Mouse (Mus musculus): ENCODE measurements around the gene Twnk. TPM values are rescaled to one million over a fixed set of nuclear protein-coding genes. Genes with fewer than 3 reads are reported as not detected.

Twnk gene
- polyA plus RNA-seq, 1 experiment from 2014 or later = 13.2 TPM

GRCm38 (mm10) chr19:45044389-45044927, 39.0 kb downstream of the Twnk start:
- DNase-seq (no peak), ATAC-seq (ENCODE audit: low read depth) (no peak)
- peaks cover 76% of the 10 kb centered on the region for H3K27me3 ChIP-seq
- no peak overlapping the region for H3K4me3 ChIP-seq (replicated peaks)
- no peak overlapping the region for H3K4me2 ChIP-seq
- H3K36me3 ChIP-seq = no peaks in the 10 kb centered on the region
- no peak overlapping the region for H3K9ac ChIP-seq
- peaks cover 30% of the 10 kb centered on the region for H3K4me1 ChIP-seq (replicated peaks)
- H3K9me3 ChIP-seq (replicated peaks) = no peaks in the 10 kb centered on the region
- H3K27ac ChIP-seq = no peak overlapping the region
- WGBS (ENCODE audit: insufficient replicate concordance) = 56% methylated on average over 11 of the region's 11 CpGs

DNA sequence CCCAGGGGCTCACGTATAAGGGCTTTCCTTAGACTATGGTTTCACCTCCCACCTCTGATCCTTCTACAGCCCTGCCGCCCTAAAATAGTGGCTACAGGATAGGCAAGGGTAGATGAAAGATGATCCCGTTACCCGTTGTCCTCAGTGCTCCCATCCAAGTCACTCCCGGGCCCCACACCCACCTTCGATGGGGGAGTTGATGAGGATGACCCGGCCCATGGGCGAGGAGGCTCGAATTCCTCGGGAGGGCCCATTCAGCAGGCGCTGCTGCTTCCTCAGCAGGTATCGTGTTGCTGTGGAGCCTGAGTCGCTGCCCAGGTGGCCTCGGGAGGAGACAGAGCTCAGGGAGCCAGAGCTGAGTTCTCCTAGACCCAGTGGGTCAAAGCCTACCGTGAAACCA, 39.8 kb downstream of the Twnk start:
- Histone ChIP-seq H3K9ac (no peak overlapping the region), H3K4me3 (replicated peaks) (no peak overlapping the region), H3K27ac (no peak overlapping the region), H3K4me2 (no peak overlapping the region), H3K9me3 (replicated peaks) (no peaks in the 10 kb centered on the region), H3K36me3 (no peaks in the 10 kb centered on the region), H3K4me1 (replicated peaks) (peaks cover 30% of the 10 kb centered on the region), H3K27me3 (peaks cover 72% of the 10 kb centered on the region)
- whole genome bisulfite sequencing (ENCODE audit: insufficient replicate concordance) = 36% methylated on average over 15 of the region's 15 CpGs
- ATAC-seq (ENCODE audit: low read depth) = no peak
- DNase-seq = no peak

DNA sequence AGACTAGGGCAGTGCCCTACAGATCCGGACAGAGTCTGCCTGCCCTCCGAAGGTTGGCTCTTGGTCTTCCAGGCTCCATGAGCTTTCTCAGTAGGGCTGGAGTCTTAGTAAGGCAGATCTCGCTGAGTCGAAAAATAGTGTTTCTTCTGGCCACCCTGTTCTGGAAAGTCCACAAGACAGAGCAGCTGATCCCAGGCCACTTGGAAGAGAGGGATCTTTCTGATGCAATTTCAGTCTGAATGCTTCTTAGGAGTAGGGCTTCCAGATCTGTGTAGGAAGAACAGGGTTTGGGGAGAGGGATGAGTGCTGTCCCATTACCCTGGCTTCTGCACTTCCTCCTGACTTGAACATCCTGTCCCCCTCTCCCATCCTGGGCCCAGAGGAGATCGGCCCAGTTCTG, 40.2 kb downstream of the Twnk start, which contains the start of gene Pdzd7:
Gene Pdzd7 (minus strand): TSS at position 67 of the 400 bp plus-strand sequence.
- peaks cover 68% of the 10 kb centered on the region for H3K27me3 ChIP-seq
- WGBS (ENCODE audit: insufficient replicate concordance) = 52% methylated on average over 5 of the region's 5 CpGs
- peaks cover 30% of the 10 kb centered on the region for H3K4me1 ChIP-seq (replicated peaks)
- no peak for DNase-seq
- H3K4me2 ChIP-seq = peak within 1 kb of the TSS; percentile 76
- peak within 1 kb of the TSS; percentile 68 for H3K9ac ChIP-seq
- no peak for ATAC-seq (ENCODE audit: low read depth)
- H3K4me3 ChIP-seq (replicated peaks) = peak within 1 kb of the TSS; percentile 60
- H3K27ac ChIP-seq = no peak within 1 kb of the TSS
- H3K36me3 ChIP-seq = no peaks in the 10 kb centered on the region
- H3K9me3 ChIP-seq (replicated peaks) = no peaks in the 10 kb centered on the region

DNA sequence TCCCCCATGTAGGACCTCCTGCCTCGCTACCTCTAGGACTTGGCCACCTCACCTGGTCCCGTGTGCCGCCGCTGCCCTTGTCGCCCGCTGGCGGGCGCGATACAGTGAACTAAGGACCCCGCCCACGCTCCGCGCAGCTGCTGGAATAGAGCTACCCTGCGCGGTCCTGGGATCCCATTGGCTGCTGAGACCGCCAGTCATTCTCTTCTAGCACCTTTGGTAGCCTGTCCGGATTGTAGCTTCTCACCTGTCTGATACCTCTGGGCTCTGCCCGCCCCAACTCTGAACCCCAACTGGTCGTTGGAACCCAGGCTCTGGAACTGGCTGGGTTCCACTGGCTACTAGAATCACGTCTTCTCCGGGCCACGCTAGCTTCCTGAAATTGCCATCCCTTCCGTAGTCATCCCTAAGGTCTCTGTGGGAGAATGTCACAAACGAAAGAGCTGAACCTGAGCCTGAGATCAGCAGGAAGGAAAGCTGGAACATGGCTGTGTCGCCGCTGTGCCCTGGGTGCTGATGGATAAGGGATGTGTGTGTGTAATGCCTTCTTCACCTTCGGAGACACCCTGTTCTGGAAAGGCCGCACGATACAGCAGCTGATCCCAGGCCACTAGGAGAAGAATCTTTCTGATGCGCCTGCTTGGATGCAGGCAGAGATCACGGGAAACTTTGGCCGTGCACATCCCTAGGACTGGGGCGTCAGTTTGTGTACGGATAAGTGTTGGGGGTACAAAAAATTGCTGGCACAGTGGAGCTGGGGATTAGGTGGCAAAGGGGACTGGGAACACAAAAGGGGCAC, 41.3 kb downstream of the Twnk start:
- DNase-seq (peak; percentile 30), ATAC-seq (ENCODE audit: low read depth) (peak; percentile 54)
- Histone ChIP-seq H3K36me3 (no peaks in the 10 kb centered on the region), H3K4me3 (replicated peaks) (peak overlapping the region; percentile 60), H3K9ac (peak overlapping the region; percentile 68), H3K27ac (no peak overlapping the region), H3K4me2 (peak overlapping the region; percentile 76), H3K27me3 (peaks cover 60% of the 10 kb centered on the region), H3K4me1 (replicated peaks) (peaks cover 30% of the 10 kb centered on the region), H3K9me3 (replicated peaks) (no peaks in the 10 kb centered on the region)
- 3% methylated on average over 34 of the region's 34 CpGs for WGBS (ENCODE audit: insufficient replicate concordance)

DNA sequence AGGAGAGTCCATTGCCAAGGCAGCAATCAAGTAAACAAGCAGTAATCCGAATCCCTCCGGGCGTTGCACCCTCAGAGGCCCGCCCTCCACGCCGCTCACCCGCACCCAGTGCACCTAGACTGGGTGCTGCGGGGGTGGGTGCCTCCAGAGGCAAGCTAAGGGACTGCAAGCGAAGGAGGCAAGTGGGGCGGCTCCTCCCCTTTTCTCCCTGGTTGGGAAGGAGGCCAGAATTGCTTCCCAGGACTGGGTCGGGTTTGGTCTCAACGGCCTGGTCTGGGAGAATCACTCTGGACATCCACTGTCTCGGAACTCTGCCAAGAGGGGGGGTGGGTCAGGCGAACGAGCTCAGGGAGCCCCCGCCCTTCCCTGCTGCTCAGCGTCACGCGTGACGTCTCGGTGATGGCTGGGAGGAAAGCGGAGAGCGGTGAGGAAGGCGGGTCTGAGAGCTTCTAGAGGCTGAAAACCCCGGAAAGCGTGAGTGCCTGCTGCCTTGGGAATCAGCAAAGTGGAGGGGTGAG, 42.0 kb downstream of the Twnk start, which contains the start of gene Sfxn3:
Gene Sfxn3 (plus strand): TSS at position 87 of the 518 bp plus-strand sequence.
- Histone ChIP-seq H3K9ac (peak within 1 kb of the TSS; percentile 68), H3K4me1 (replicated peaks) (peaks cover 30% of the 10 kb centered on the region), H3K27me3 (peaks cover 53% of the 10 kb centered on the region), H3K4me3 (replicated peaks) (peak within 1 kb of the TSS; percentile 60), H3K36me3 (no peaks in the 10 kb centered on the region), H3K27ac (peak within 1 kb of the TSS; percentile 66), H3K4me2 (peak within 1 kb of the TSS; percentile 76), H3K9me3 (replicated peaks) (no peaks in the 10 kb centered on the region)
- ATAC-seq (ENCODE audit: low read depth) (peak; percentile 87), DNase-seq (peak; percentile 66)
- WGBS (ENCODE audit: insufficient replicate concordance) = under 1% methylated on average over 26 of the region's 26 CpGs

DNA sequence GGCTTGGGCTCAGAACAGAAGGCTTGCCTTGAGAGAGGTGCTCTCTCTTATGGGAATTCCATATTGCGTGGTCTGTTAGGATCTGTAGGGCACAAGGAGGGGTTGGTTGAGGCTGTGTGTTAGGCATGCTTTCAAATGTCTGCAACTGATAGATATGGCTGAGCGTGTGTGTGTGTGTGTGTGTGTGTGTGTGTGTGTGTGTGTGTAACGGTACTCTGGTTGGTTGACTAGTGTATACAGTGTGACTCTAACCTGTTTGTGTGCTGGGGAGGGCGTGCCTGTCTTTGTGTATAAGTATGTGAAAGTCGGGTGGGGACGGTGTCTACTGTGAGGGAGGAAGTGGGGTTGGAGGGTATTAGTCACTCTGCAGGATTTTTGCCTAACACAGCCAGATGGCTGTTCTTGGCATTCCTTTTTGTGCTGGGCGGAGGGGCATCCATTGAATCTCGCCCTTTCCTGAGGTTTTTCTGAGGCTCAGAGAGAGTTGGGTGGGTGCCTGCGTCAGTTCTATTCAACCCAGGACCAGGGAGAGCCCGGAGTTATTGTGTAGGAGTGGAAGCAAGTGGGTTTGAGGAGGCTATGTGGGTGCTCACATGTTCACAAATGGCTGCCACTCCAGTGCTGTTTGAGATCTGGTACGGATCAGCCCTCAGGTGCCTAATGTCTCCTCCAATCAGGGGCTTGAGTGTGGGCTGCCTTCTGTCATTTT, 42.6 kb downstream of the Twnk start:
- H3K4me1 ChIP-seq (replicated peaks) = peaks cover 30% of the 10 kb centered on the region
- peak overlapping the region; percentile 68 for H3K9ac ChIP-seq
- H3K36me3 ChIP-seq = no peaks in the 10 kb centered on the region
- H3K4me2 ChIP-seq = peak overlapping the region; percentile 76
- H3K4me3 ChIP-seq (replicated peaks) = peak overlapping the region; percentile 60
- H3K9me3 ChIP-seq (replicated peaks) = no peaks in the 10 kb centered on the region
- H3K27me3 ChIP-seq = peaks cover 47% of the 10 kb centered on the region
- DNase-seq (no peak), ATAC-seq (ENCODE audit: low read depth) (peak; percentile 70)
- 25% methylated on average over 11 of the region's 11 CpGs for WGBS (ENCODE audit: insufficient replicate concordance)
- peak overlapping the region; percentile 66 for H3K27ac ChIP-seq

- Histone ChIP-seq H3K9ac (0 out of 2 replicates have a peak overlapping the region, but pooled peaks have one; percentile 68), H3K36me3 (no peaks in the 10 kb centered on the region), H3K4me2 (peak overlapping the region; percentile 76), H3K27ac (peak overlapping the region; percentile 66; the same call in 1 of the 2 replicates), H3K27me3 (peaks cover 40% of the 10 kb centered on the region), H3K4me1 (replicated peaks) (peaks cover 30% of the 10 kb centered on the region), H3K4me3 (replicated peaks) (peak overlapping the region; percentile 60), H3K9me3 (replicated peaks) (no peaks in the 10 kb centered on the region)
- 70% methylated on average over 12 of the region's 12 CpGs for WGBS (ENCODE audit: insufficient replicate concordance)
- DNase-seq (no peak), ATAC-seq (ENCODE audit: low read depth) (no peak)
Measured at GRCm38 (mm10) chr19:45048644-45049365, 43.3 kb downstream of the Twnk start.

- no peak overlapping the region for H3K9ac ChIP-seq
Measured at GRCm38 (mm10) chr19:45049523-45049922, 44.1 kb downstream of the Twnk start.

DNA sequence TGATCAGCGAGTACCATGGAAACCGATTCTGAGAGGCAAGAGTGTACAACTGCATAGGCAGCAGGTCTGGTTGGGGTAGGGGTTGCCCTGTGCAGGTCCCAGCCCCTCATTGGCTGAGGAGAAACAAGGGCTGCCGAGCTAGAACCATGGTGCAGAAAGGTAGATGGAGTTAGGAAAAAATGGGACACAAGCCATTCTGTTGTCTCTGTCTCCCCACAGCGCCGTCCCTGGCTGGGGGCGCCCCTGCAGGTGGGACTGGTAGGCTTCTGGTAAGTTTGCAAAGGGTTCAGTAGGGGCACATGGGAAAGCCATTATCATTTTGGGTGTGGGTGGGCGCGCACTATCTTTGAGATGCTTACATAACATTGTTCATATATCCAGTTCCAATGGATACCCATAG, 48.0 kb downstream of the Twnk start:
- DNase-seq (no peak), ATAC-seq (ENCODE audit: low read depth) (no peak)
- Histone ChIP-seq H3K36me3 (no peaks in the 10 kb centered on the region), H3K9me3 (replicated peaks) (no peaks in the 10 kb centered on the region), H3K27me3 (0 out of 2 replicates have a peak, but pooled peaks cover 5% of the 10 kb centered on the region), H3K9ac (no peak overlapping the region), H3K4me1 (replicated peaks) (peaks cover 35% of the 10 kb centered on the region), H3K4me2 (no peak overlapping the region), H3K4me3 (replicated peaks) (no peak overlapping the region), H3K27ac (no peak overlapping the region)
- WGBS (ENCODE audit: insufficient replicate concordance) = 80% methylated on average over 8 of the region's 8 CpGs

More at GRCm38 (mm10) chr19:45049523-45049922, 44.1 kb downstream of the Twnk start:
- Histone ChIP-seq H3K4me2 (no peak overlapping the region), H3K27me3 (peaks cover 33% of the 10 kb centered on the region), H3K36me3 (no peaks in the 10 kb centered on the region), H3K4me3 (replicated peaks) (no peak overlapping the region), H3K9me3 (replicated peaks) (no peaks in the 10 kb centered on the region), H3K4me1 (replicated peaks) (peaks cover 34% of the 10 kb centered on the region), H3K27ac (no peak overlapping the region)
- no peak for ATAC-seq (ENCODE audit: low read depth)
- 61% methylated on average over 9 of the region's 9 CpGs for WGBS (ENCODE audit: insufficient replicate concordance)
- no peak for DNase-seq

- Histone ChIP-seq H3K4me3 (replicated peaks) (no peak overlapping the region), H3K36me3 (no peaks in the 10 kb centered on the region), H3K4me1 (replicated peaks) (peaks cover 40% of the 10 kb centered on the region), H3K27me3 (no peaks in the 10 kb centered on the region), H3K4me2 (no peak overlapping the region), H3K9me3 (replicated peaks) (no peaks in the 10 kb centered on the region), H3K9ac (no peak overlapping the region), H3K27ac (no peak overlapping the region)
- no peak for ATAC-seq (ENCODE audit: low read depth)
- DNase-seq = no peak
- 49% methylated on average over 6 of the region's 6 CpGs for WGBS (ENCODE audit: insufficient replicate concordance)
Measured at GRCm38 (mm10) chr19:45054892-45055690, 49.6 kb downstream of the Twnk start.
